Mouse (Mus musculus): ENCODE data around the gene Med24. TPM values are rescaled to one million over a fixed set of nuclear protein-coding genes. Genes with fewer than 3 reads are reported as not detected.

The Med24 gene
- polyA plus RNA-seq, 1 experiment from 2014 or later = 52.3 TPM

- Histone ChIP-seq H3K27me3 (ENCODE audit: control insufficient read depth, insufficient read depth, low read length) (no peaks in the 10 kb centered on the region), H3K27ac (ENCODE audit: low read depth, low read length) (no peak overlapping the region), H3K9me3 (ENCODE audit: control insufficient read depth, low read length) (no peaks in the 10 kb centered on the region), H3K4me1 (ENCODE audit: control insufficient read depth, insufficient read depth, low read length) (no peaks in the 10 kb centered on the region), H3K4me3 (ENCODE audit: low read depth, low read length) (no peak overlapping the region), H3K4me2 (ENCODE audit: low read depth, low read length) (no peak overlapping the region), H3K36me3 (ENCODE audit: control insufficient read depth, insufficient read depth, low read length) (peaks cover 48% of the 10 kb centered on the region), H3K9ac (replicated peaks; ENCODE audit: low read depth, low read length) (no peak overlapping the region)
- WGBS = 83% methylated on average over 22 of the region's 22 CpGs
- no peak for ATAC-seq (ENCODE audit: low read depth)
Measured at GRCm38 (mm10) chr11:98707401-98708281, 21.6 kb downstream of the Med24 start.

- Histone ChIP-seq H3K27ac (ENCODE audit: low read depth, low read length) (no peak overlapping the region), H3K4me2 (ENCODE audit: low read depth, low read length) (no peak overlapping the region), H3K36me3 (ENCODE audit: control insufficient read depth, insufficient read depth, low read length) (peaks cover 40% of the 10 kb centered on the region), H3K9ac (replicated peaks; ENCODE audit: low read depth, low read length) (no peak overlapping the region), H3K4me1 (ENCODE audit: control insufficient read depth, insufficient read depth, low read length) (no peaks in the 10 kb centered on the region), H3K27me3 (ENCODE audit: control insufficient read depth, insufficient read depth, low read length) (no peaks in the 10 kb centered on the region), H3K4me3 (ENCODE audit: low read depth, low read length) (no peak overlapping the region), H3K9me3 (ENCODE audit: control insufficient read depth, low read length) (no peaks in the 10 kb centered on the region)
- no peak for ATAC-seq (ENCODE audit: low read depth)
- 91% methylated on average over 8 of the region's 10 CpGs for WGBS
Measured at GRCm38 (mm10) chr11:98705021-98705420, 24.2 kb downstream of the Med24 start.

- Histone ChIP-seq H3K4me1 (ENCODE audit: control insufficient read depth, insufficient read depth, low read length) (no peaks in the 10 kb centered on the region), H3K4me2 (ENCODE audit: low read depth, low read length) (no peak overlapping the region), H3K9ac (replicated peaks; ENCODE audit: low read depth, low read length) (no peak overlapping the region), H3K4me3 (ENCODE audit: low read depth, low read length) (no peak overlapping the region), H3K9me3 (ENCODE audit: control insufficient read depth, low read length) (no peaks in the 10 kb centered on the region), H3K27me3 (ENCODE audit: control insufficient read depth, insufficient read depth, low read length) (no peaks in the 10 kb centered on the region), H3K36me3 (ENCODE audit: control insufficient read depth, insufficient read depth, low read length) (peaks cover 25% of the 10 kb centered on the region), H3K27ac (ENCODE audit: low read depth, low read length) (no peak overlapping the region)
- no peak for ATAC-seq (ENCODE audit: low read depth)
- WGBS = 73% methylated on average over 5 of the region's 5 CpGs
Measured at GRCm38 (mm10) chr11:98702323-98702722, 26.9 kb downstream of the Med24 start.

- peaks cover 20% of the 10 kb centered on the region for H3K36me3 ChIP-seq (ENCODE audit: control insufficient read depth, insufficient read depth, low read length)
- H3K4me3 ChIP-seq (ENCODE audit: low read depth, low read length) = no peak within 1 kb of the TSS
- H3K9ac ChIP-seq (replicated peaks; ENCODE audit: low read depth, low read length) = no peak within 1 kb of the TSS
- WGBS = 32% methylated on average over 10 of the region's 10 CpGs
- H3K27ac ChIP-seq (ENCODE audit: low read depth, low read length) = no peak within 1 kb of the TSS
- H3K27me3 ChIP-seq (ENCODE audit: control insufficient read depth, insufficient read depth, low read length) = no peaks in the 10 kb centered on the region
- ATAC-seq (ENCODE audit: low read depth) = no peak
- H3K4me1 ChIP-seq (ENCODE audit: control insufficient read depth, insufficient read depth, low read length) = no peaks in the 10 kb centered on the region
- no peaks in the 10 kb centered on the region for H3K9me3 ChIP-seq (ENCODE audit: control insufficient read depth, low read length)
- H3K4me2 ChIP-seq (ENCODE audit: low read depth, low read length) = no peak within 1 kb of the TSS
Measured at GRCm38 (mm10) chr11:98701213-98701670, 28.0 kb downstream of the Med24 start, which contains the start of gene Csf3. TSS of gene Csf3 (plus strand) at chr11:98701263.

GRCm38 (mm10) chr11:98699911-98700310, 29.3 kb downstream of the Med24 start:
- no peak overlapping the region for H3K4me2 ChIP-seq (ENCODE audit: low read depth, low read length)
- no peaks in the 10 kb centered on the region for H3K4me1 ChIP-seq (ENCODE audit: control insufficient read depth, insufficient read depth, low read length)
- peaks cover 14% of the 10 kb centered on the region; the same call in 1 of the 2 replicates for H3K36me3 ChIP-seq (ENCODE audit: control insufficient read depth, insufficient read depth, low read length)
- no peak overlapping the region for H3K27ac ChIP-seq (ENCODE audit: low read depth, low read length)
- WGBS = 52% methylated on average over 4 of the region's 4 CpGs
- no peak overlapping the region for H3K9ac ChIP-seq (replicated peaks; ENCODE audit: low read depth, low read length)
- no peak overlapping the region for H3K4me3 ChIP-seq (ENCODE audit: low read depth, low read length)
- no peaks in the 10 kb centered on the region for H3K27me3 ChIP-seq (ENCODE audit: control insufficient read depth, insufficient read depth, low read length)
- H3K9me3 ChIP-seq (ENCODE audit: control insufficient read depth, low read length) = no peaks in the 10 kb centered on the region
- ATAC-seq (ENCODE audit: low read depth) = no peak

GRCm38 (mm10) chr11:98698849-98699640, 30.2 kb downstream of the Med24 start:
- Histone ChIP-seq H3K27ac (ENCODE audit: low read depth, low read length) (no peak overlapping the region), H3K4me3 (ENCODE audit: low read depth, low read length) (no peak overlapping the region), H3K4me1 (ENCODE audit: control insufficient read depth, insufficient read depth, low read length) (no peaks in the 10 kb centered on the region), H3K9me3 (ENCODE audit: control insufficient read depth, low read length) (no peaks in the 10 kb centered on the region), H3K9ac (replicated peaks; ENCODE audit: low read depth, low read length) (no peak overlapping the region), H3K4me2 (ENCODE audit: low read depth, low read length) (no peak overlapping the region), H3K27me3 (ENCODE audit: control insufficient read depth, insufficient read depth, low read length) (no peaks in the 10 kb centered on the region), H3K36me3 (ENCODE audit: control insufficient read depth, insufficient read depth, low read length) (peaks cover 19% of the 10 kb centered on the region)
- no peak for ATAC-seq (ENCODE audit: low read depth)
- WGBS = 88% methylated on average over 16 of the region's 16 CpGs

GRCm38 (mm10) chr11:98697225-98697624, 32.0 kb downstream of the Med24 start:
- ATAC-seq (ENCODE audit: low read depth) = no peak
- no peaks in the 10 kb centered on the region for H3K27me3 ChIP-seq (ENCODE audit: control insufficient read depth, insufficient read depth, low read length)
- H3K9ac ChIP-seq (replicated peaks; ENCODE audit: low read depth, low read length) = no peak overlapping the region
- no peak overlapping the region for H3K27ac ChIP-seq (ENCODE audit: low read depth, low read length)
- no peak overlapping the region for H3K4me2 ChIP-seq (ENCODE audit: low read depth, low read length)
- no peaks in the 10 kb centered on the region for H3K9me3 ChIP-seq (ENCODE audit: control insufficient read depth, low read length)
- no peak overlapping the region for H3K4me3 ChIP-seq (ENCODE audit: low read depth, low read length)
- no peaks in the 10 kb centered on the region for H3K4me1 ChIP-seq (ENCODE audit: control insufficient read depth, insufficient read depth, low read length)
- H3K36me3 ChIP-seq (ENCODE audit: control insufficient read depth, insufficient read depth, low read length) = peaks cover 36% of the 10 kb centered on the region
- WGBS = 91% methylated on average over 12 of the region's 12 CpGs

GRCm38 (mm10) chr11:98696454-98697216, 32.6 kb downstream of the Med24 start:
- no peak for ATAC-seq (ENCODE audit: low read depth)
- WGBS = 90% methylated on average over 14 of the region's 14 CpGs
- H3K27me3 ChIP-seq (ENCODE audit: control insufficient read depth, insufficient read depth, low read length) = no peaks in the 10 kb centered on the region

More at GRCm38 (mm10) chr11:98696454-98697216, 32.6 kb downstream of the Med24 start:
- no peaks in the 10 kb centered on the region for H3K4me1 ChIP-seq (ENCODE audit: control insufficient read depth, insufficient read depth, low read length)
- no peaks in the 10 kb centered on the region for H3K9me3 ChIP-seq (ENCODE audit: control insufficient read depth, low read length)
- no peak overlapping the region for H3K4me2 ChIP-seq (ENCODE audit: low read depth, low read length)
- no peak overlapping the region for H3K9ac ChIP-seq (replicated peaks; ENCODE audit: low read depth, low read length)
- peaks cover 41% of the 10 kb centered on the region for H3K36me3 ChIP-seq (ENCODE audit: control insufficient read depth, insufficient read depth, low read length)
- no peak overlapping the region for H3K27ac ChIP-seq (ENCODE audit: low read depth, low read length)
- H3K4me3 ChIP-seq (ENCODE audit: low read depth, low read length) = no peak overlapping the region

Data from neural tube, embryonic 14.5 days (tissue).